Mouse (Mus musculus): ENCODE data around the gene Casp12.
"Not testable (repeated sequence)": the region's sequence is repeated elsewhere in the genome, so short reads cannot be mapped to it uniquely, and the experiment has no call there.

Gene Casp12
- long read RNA-seq, experiment 1, transcript Casp12-201 (11 exons, 2,649 nt), result major isoform, 47 of 62 reads
- long read RNA-seq, experiment 1, partial matches to known transcripts, result 5 of 62 reads
- long read RNA-seq, experiment 1, other reads (novel, unspliced or antisense), result 6 of 62 reads
- long read RNA-seq, experiment 2, transcript Casp12-201 (11 exons, 2,649 nt), result major isoform, 17 of 24 reads
- long read RNA-seq, experiment 2, partial matches to known transcripts, result 2 of 24 reads
- long read RNA-seq, experiment 2, other reads (novel, unspliced or antisense), result 3 of 24 reads

DNA sequence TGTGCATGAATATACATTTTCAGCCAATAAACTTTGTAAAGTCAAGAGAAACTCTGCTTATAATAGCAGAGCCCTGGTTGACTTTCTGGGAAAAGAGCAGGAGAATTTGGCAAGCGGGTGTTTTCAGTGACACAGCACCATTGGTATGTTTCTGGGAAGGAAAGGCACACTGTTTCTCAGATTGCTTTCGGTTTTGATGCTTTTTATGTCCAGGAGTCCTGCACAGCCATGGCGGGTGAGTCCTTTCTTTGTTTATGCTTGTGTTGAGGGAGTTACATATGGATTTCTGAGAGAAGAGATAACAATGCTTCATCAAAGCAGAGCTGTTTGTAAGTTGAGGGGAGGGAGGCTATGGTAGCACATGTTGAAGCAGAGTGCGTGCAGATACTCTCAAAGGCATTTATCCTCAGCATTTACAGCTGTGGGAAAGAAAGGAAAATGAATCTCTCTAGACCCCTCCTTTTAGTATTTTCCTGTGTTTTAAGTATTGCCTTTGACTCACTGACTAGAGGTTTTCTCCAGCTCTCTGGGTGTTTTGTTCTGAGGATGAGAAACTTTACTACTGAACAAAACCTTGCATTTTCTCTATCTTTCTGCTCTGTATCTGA is at the start of gene Casp12:
Gene Casp12 (plus strand): TSS at position 140 of the 608 bp plus-strand sequence.
- intact Hi-C loops (cut with DNase I), result no loop called here

DNA sequence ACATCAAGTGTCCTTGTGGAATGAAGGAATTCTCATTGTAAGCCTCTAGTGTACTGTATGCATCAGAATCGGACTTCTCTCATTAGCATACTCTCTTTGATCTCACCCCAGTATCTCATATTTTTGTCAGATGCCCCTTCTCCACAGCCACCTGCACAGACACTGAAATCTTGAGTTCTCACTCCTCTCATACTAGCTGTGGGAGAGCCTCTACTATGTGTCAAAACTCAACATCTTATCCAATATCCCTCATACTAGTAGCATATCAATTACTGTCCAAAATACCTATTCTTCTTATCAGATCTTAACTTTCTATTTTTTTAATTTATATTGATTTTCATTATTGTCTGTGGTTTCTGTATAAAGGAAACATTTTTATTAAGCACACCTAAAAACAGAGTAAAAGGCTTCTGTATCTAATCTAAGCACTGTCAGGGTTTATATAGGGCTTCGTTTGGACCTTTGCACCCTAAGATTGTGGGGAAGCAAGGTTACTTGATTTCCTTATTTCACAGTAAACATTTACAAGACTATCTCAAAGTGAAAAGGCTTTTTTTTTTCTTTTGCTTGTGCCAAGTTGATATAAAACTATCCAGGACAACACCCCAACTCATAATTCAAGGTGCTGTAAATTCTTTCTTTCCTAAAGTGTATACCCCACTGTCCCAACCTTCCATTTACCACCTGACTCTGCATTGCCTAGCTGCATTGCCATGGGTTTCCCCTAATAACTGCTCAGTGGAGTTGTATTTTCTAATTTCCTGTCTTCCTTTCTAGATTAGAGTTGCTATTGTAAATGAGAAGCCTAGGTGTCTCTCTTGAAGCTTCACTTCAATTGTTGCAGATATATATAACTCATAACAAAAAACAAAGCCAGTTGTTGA is 48.6 kb upstream of the Casp12 start:
- intact Hi-C loops (cut with DNase I), result no loop called here

DNA sequence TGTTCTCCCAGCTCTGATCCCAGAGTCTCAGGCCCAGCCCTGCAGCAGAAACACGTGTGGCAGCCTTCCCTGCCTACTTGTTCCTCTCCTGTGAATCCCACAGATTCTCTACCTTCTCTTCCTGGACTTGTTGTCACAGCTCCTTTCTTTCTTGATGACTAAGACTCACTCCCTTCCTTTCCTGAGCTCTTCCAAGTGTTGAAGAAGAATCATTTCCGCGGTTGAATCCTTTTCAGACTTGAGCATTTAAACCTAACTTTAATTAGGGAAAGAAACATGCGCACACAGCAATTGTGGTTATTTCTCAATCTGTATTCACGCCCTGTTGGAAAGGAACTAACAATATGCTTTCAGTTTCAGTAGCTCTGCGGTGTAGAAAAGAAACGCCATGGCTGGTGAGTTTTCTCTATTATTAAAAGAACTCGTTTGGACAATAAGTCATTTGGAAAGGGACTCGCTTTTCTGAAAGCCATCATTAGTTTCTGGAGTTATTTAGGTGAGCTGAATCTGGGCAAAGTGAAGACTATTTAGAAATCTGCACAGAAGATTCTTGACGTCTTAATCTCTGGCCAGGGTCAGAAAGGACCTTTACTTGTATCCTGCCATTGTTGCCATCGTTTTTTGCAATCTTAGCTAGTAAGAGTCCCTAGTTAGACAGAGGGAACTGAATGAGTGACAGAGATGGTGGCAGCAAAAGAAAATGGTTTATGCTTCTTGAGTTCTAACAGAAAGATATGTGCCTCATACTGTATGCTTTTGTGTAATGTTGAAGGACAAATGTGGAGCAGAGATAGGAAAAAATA is 46.7 kb upstream of the Casp12 start, which contains the start of gene Casp1:
Gene Casp1 (plus strand): TSS at position 189 of the 803 bp plus-strand sequence.
- intact Hi-C loops (cut with DNase I), result no loop called here

DNA sequence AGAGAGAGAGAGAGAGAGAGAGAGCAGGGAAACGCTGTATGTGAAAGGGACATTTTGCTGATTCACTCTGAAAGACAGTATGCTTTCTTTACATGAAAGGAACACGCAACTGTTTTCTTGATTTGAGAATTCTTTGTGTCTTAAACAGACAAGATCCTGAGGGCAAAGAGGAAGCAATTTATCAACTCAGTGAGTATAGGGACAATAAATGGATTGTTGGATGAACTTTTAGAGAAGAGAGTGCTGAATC is 46.2 kb upstream of the Casp12 start:
- intact Hi-C loops (cut with DNase I), result no loop called here

DNA sequence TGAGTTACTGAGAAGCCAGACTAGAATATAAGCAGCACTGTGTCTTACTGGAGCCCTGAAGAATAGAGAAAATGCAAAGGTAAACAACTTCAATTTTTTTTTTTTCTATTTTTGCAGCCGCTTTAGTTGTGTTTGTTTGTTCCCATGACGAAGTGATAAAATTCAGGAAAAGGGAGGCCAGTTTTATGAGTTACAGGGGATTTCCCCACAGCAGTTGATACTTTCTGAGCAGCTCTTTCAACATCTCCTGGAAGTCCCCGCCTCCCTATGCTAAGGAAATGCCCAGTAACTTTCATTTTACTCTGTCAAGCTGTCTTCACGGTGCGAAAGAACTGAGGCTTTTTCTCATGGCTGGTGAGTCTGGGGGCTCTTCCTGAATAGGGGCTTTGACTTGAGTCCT is 36.7 kb upstream of the Casp12 start, which contains the start of gene Casp4:
Gene Casp4 (plus strand): TSS at position 268 of the 400 bp plus-strand sequence.
- intact Hi-C loops (cut with DNase I), result no loop called here

DNA sequence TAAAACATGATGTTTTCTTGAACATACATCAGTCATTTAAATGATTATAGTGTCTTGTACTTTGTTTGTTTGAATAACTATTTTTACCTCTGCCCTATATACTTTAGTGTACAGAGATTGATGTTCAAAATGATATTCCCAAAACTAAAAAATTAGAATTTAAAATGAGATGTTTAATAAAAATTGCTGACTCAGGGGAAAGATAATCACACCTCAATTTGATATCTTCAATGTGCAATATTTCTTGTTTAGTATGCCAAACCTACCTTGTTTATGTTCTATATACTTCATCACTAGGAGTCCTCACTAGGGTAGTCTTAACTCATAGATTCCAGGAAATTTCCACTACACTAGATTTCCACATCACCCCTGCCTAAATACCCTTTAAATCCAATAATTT is 35.1 kb upstream of the Casp12 start:
- intact Hi-C loops (cut with DNase I), result no loop called here

DNA sequence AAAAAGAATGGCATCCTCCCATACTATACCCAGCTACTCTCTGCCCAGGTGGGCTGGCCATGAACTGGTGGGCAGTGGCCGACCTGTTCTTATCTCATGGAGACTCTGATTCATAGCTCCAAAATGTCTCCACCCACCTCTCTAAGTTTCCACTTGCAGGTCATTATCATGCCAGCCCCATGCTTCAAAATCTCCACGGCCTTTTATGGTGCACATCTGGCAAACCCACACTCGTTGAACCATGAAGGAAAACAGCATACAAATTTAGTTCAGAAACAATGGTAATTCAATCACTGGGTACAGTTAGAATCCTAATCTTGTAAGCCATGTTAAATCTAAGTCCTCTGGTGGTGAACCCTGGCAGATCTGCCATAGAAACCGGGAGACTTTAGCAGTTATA is 33.8 kb upstream of the Casp12 start:
- intact Hi-C loops (cut with DNase I), result no loop called here

DNA sequence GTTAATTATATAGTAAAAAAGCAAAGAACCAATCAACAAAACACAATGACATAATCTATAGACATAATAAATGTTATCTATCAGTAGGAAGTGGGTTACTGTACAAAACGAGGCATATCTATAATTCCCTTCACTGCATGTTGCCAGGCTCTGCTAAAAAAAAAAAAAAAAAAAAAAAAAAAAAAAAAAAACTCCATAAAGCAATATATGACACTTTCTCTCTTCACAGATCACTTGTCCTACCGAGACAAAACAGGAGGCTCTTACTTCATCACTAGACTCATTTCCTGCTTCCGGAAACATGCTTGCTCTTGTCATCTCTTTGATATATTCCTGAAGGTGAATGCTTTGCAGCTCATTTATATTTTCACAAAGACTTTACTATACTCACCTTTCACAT is 17.0 kb upstream of the Casp12 start:
- intact Hi-C loops (cut with DNase I), result no loop called here

DNA sequence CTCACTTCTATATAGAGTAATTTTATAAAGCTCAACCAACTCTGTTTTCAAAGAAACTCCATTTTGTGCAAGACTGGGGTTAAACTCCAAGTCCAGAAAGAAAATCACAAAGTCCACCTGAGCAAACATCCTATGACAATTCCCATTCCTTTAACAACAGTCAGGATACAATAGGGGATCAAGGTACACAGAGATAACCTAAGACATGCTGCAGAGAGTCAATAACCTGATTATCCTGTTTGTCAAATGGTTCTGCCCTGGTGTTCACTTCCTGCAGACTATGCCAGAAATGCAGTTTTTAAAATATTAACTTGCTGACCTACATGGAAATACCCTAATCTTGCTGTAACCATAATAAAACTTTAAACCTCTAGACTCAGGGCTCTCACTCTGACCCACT is 12.8 kb upstream of the Casp12 start:
- intact Hi-C loops (cut with DNase I), result no loop called here

DNA sequence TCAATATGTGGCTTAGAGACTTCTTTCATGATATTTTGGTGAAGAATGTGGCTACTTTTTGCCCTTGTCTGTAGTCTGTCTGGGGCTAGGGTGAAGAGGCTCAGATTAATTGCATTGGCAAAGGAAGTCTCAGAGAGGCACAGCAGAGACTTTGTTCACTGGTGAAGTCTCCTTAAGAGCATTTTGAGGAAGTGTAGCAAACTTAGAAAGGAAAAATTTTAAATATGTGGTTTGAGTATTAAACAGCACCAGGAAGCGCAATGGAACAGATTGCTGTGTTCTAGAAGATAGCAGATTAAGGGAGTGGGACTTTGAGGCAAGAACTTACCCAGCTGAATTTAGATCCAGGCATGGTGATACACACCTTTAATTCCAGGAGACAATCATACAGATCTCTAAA is 11.8 kb upstream of the Casp12 start:
- intact Hi-C loops (cut with DNase I), result no loop called here

DNA sequence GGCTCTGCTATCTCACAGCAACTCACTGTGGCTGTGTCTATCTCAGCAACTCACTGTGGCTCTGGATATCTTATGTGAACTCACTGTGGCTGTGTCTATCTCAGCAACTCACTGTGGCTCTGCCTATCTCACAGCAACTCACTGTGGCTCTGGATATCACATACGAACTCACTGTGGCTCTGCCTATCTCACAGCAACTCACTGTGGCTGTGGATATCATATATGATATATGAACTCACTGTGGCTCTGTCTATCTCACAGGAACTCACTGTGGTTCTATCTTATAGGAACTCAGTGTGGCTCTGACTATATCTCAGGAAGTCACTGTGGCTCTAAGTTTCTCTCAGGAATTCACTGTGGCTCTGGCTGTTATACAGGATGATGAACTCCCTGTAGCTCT is 2.1 kb upstream of the Casp12 start:
- intact Hi-C loops (cut with DNase I), result no loop called here

DNA sequence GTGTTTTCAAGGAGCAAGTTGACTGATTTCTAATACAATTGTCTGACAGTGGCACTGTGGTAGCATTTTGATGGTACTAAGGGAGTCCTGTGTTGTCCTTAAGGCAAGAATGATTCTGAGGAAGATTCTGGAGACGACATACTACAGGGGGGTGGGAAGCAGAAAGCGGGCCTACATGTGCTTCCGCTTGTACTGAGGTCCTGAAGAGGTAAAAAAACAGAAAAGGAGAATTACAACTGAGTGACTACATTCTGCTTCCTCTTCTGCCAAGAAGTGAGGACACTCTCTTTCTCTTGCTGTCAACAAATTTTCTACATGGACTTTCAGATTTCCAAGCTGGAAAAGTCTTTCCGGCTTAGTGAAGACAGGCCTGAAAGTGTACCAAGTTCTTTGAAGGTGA is 1.1 kb upstream of the Casp12 start:
- intact Hi-C loops (cut with DNase I), result no loop called here

DNA sequence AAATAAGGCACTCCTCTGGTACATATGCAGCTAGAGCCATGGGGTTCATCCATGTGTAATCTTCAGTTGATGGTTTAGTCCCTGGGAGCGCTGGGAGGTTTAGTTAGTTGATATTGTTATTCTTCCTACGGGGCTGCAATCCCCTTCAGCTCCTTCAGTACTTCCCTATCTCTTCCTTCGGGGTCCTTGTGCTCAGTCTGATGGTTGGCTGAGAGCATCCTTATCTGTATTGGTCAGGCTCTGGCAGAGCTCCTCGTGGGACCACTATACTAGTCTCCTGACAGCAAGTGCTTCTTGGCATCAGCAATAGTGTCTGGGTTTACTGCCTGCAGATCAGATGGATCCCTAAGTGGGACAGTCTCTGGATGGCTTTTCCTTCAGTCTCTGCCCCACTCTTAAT is 2.2 kb downstream of the Casp12 start:
- intact Hi-C loops (cut with DNase I), result no loop called here

DNA sequence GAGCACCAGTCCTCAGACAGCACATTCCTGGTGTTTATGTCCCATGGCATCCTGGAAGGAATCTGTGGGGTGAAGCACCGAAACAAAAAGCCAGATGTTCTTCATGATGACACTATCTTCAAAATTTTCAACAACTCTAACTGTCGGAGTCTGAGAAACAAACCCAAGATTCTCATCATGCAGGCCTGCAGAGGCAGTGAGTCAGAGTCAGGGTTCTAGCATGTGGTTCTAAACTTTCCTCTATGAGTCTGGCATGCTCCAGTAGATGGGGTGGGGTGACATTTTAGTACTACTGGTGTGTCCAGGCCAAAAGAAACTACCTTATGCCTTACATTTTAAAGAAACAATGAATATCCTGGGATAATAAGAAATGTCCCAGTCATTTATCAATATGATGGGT is 8.4 kb downstream of the Casp12 start:
- intact Hi-C loops (cut with DNase I), result no loop called here

DNA sequence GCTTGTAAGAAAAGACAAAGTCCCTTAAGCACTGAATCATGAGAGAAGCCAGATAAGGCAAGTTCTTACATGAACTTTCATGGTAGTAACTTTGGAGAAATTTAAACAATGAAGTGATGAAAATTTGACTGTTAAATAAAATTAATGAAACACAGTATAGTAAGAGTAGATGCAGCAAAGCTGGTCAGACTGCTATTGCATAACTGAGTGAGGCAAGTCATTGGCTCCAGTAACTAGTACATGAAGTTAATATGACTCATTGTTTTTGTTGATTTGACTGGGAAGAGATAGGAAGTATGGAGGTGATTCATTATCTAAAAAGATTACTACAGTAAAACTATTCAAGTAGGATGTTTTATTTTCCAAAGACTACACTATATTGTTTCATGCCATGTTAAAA is 11.6 kb downstream of the Casp12 start:
- intact Hi-C loops (cut with DNase I), result no loop called here

DNA sequence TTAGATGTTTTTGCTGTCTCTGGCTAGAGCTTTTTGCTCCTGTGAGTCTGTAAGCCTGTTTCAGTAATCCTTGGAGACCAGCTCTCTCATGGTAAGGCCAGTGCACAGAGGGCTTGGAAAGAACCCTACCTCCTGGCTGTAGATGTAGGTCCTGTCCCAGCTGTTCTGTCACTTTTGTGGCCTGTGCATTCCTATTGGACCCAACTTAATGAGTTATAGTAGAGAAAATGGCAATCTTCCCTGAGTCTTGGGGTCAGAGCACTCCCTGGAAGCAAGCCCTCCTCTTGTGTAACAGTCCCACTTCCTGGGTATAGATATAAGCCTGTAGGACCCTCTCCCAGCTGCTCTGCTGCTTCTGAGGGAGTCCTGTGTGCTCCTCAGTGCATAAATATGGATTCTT is 48.3 kb downstream of the Casp12 start:
- intact Hi-C loops (cut with DNase I), result no loop called here

DNA sequence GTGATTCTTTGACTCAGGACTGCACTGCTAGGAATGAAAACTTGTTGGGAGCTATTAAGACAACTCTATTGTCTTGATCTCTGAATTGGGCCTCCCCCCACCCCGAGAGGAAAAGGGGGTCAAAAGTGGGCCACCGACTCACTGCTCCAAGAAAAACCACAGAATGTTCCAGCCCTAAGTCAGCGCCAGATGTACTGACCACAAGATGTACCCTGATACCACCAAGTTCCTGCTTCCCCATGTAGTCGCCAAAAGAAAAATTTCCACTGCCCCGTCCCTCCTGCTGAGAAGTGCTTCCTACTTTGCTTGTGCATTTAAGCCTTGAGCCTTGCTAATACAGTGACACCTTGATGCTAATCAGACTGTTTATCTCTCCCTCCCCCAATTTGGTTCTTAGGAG is 50.6 kb downstream of the Casp12 start:
- intact Hi-C loops (cut with DNase I), result not testable (repeated sequence)

DNA sequence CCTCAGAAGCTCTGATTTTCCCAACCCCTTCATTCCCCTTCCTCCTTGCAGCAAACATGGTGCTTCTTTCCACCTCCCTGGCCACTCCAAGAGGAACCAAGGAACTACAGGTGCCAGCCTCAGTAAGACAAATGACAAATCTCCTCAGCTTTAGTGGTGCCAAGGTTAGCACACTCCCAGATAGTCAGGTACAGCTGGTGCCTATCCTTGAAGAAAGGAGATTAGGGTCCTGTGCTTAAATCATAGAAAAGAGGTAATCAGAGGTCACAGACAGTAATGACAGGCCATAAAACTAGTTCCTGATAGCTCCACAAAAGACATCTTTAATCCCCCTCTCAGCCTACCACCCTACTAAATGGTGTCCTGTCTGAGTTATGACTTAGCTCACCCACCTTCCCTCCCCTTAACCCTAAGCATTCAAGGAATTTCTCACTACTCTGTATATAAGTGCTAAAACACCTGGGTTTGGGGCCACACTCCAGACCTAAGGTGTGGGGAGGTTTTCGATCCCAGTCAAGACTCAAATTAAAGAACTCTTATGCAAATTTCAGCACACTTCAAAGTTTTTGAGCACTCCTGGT is 65.8 kb downstream of the Casp12 start:
- intact Hi-C loops (cut with DNase I), result no loop called here

DNA sequence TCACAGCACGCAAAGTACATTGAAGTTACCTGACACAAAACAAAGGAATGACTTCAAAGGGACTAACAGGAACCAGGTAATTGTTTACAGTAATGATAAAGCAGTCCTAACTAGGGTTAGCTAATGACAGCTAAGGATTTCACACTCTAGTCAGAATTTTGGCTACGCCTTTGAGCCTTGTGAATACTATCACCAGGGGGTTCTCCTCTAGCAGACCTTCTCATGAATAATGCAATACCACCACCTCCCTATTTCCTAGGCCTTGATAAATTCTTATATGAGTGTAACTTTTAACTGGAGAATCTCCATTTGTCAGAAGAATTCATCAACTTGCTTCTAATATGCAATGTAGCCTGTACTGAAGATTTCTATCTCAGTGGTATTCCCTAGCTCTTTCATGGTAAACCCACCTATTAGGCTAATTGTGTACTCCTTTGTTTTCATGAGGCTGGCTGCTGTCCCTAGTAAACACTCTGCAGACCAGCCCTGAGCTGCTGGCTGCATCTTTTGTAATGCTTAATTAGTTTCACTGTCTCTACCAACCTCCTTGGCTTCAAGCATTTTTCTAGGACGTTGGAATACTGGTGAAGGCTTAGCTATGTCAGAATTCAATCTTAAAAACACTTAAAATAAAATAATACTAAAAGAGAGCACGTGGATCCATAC is 67.3 kb downstream of the Casp12 start:
- intact Hi-C loops (cut with DNase I), result no loop called here

DNA sequence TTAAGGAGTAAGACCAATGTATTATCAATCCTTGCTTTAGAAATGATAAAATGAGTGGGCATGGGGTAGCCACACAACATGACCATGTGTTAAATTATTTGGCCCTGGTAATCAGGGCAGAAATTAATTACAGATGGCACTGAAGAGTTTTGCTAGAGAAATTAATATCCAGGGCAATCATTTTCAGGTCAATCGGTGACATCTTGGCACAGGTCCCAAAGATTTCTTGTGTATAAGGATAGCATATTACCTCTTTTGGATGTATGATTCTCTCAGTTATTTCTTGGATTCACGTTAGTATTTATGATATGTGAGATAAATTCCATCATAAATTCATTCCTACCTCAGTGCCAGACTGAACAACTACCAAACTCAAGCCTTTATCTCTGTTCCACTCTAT is 72.6 kb downstream of the Casp12 start:
- intact Hi-C loops (cut with DNase I), result no loop called here

All from adrenal gland (tissue).